Mouse (Mus musculus) cerebellum, adult 2 months (tissue): ENCODE data around the gene Qrich2. TPM values are rescaled to one million over a fixed set of nuclear protein-coding genes. Genes with fewer than 3 reads are reported as not detected.

Source experiments
- DNase-seq, 2 experiments: peaks; one replicate each; pipeline ENCODE4 v3.0.0; 2021
- H3K27ac ChIP-seq: fragments of 200-500 bp; 2 replicates; pipeline ENCODE4 v1.5.1; 2012; ENCODE audit warnings: low read length, control low read depth, inconsistent platforms; ENCODE audit not compliant: insufficient read depth
- H3K27me3 ChIP-seq: fragments of 200-500 bp; 2 replicates; pipeline ENCODE4 v1.6.1; 2012; ENCODE audit warnings: inconsistent platforms, mild to moderate bottlenecking, low read length, moderate library complexity; ENCODE audit not compliant: control insufficient read depth, insufficient read depth
- H3K4me1 ChIP-seq: fragments of 200-500 bp; 2 replicates; pipeline ENCODE4 v1.6.1; 2011; ENCODE audit warnings: low read length; ENCODE audit not compliant: control insufficient read depth, insufficient read depth
- H3K4me3 ChIP-seq: fragments of 200-500 bp; replicated peaks from 2 replicates; pipeline ENCODE3; 2011; ENCODE audit warnings: mild to moderate bottlenecking, low read depth, low read length, control low read depth; ENCODE audit not compliant: insufficient read depth
- CTCF ChIP-seq: fragments of 200-500 bp; IDR thresholded peaks from 2 replicates; pipeline ENCODE4 v1.5.1; 2011; ENCODE audit warnings: low read depth, mild to moderate bottlenecking, control low read depth, low read length, moderate library complexity, borderline replicate concordance; ENCODE audit not compliant: insufficient read depth
- POLR2A ChIP-seq: fragments of 200-500 bp; IDR thresholded peaks from 2 replicates; pipeline ENCODE4 v1.6.1; 2011; ENCODE audit warnings: low read length, control low read depth, borderline replicate concordance; ENCODE audit not compliant: insufficient read depth
- WGBS: fragments of 180-500 bp; shearing (Covaris S2); methylation state at CpG from one replicate; pipeline ENCODE4 v1.1.7; 2018; 5-methylcytosine and 5-hydroxymethylcytosine counted together
- polyA plus RNA-seq: library from polyadenylated mRNA; depleted of rRNA; stranded (reverse); fragments of >200 nt; gene quantifications from 2 replicates; pipeline ENCODE4 v1.2.3, GENCODE M21; 2012; rRNA removed

Qrich2 gene
- 0.05 TPM in 1 of 2 replicates, not detected in the other for polyA plus RNA-seq

GRCm38 (mm10) chr11:116466141-116466540 is at the start of gene Qrich2:
Gene Qrich2 (minus strand): TSS chr11:116466241.
- 68% methylated on average over 20 of the region's 20 CpGs for WGBS
- H3K4me3 ChIP-seq, result no peak within 1 kb of the TSS

GRCm38 (mm10) chr11:116515330-116516020 is 49.4 kb upstream of the Qrich2 start:
- WGBS, result 24% methylated on average over 24 of the region's 24 CpGs
- peak; percentile 66 to 75 for DNase-seq
- Histone ChIP-seq H3K4me1 (peaks cover 7% of the 10 kb centered on the region; the same call in 1 of the 2 replicates), H3K27ac (no peak overlapping the region), H3K4me3 (no peak overlapping the region), H3K27me3 (no peaks in the 10 kb centered on the region)
- TF ChIP-seq POLR2A, result no peak
- TF ChIP-seq CTCF, result no peak

More at GRCm38 (mm10) chr11:116466141-116466540, at the start of gene Qrich2:
- no peaks in the 10 kb centered on the region for H3K4me1 ChIP-seq
- TF ChIP-seq CTCF (no peak), POLR2A (no peak)
- no peak within 1 kb of the TSS for H3K27ac ChIP-seq
- H3K27me3 ChIP-seq, result no peaks in the 10 kb centered on the region
- DNase-seq, result no peak

GRCm38 (mm10) chr11:116513531-116514038 is 47.5 kb upstream of the Qrich2 start:
- no peak overlapping the region for H3K4me3 ChIP-seq
- TF ChIP-seq CTCF (no peak), POLR2A (no peak)
- no peak overlapping the region for H3K27ac ChIP-seq
- no peaks in the 10 kb centered on the region for H3K27me3 ChIP-seq
- no peak for DNase-seq
- 88% methylated on average over 4 of the region's 4 CpGs for WGBS
- H3K4me1 ChIP-seq, result peaks cover 7% of the 10 kb centered on the region; the same call in 1 of the 2 replicates

GRCm38 (mm10) chr11:116512987-116513386 is 46.9 kb upstream of the Qrich2 start:
- no peak for TF ChIP-seq CTCF
- no peak for TF ChIP-seq POLR2A
- WGBS, result 78% methylated on average over 6 of the region's 6 CpGs
- Histone ChIP-seq H3K4me1 (peaks cover 7% of the 10 kb centered on the region; the same call in 1 of the 2 replicates), H3K27ac (no peak overlapping the region), H3K27me3 (no peaks in the 10 kb centered on the region), H3K4me3 (no peak overlapping the region)
- no peak for DNase-seq

GRCm38 (mm10) chr11:116512154-116512553 is 46.1 kb upstream of the Qrich2 start:
- TF ChIP-seq CTCF, result no peak
- no peak for TF ChIP-seq POLR2A
- WGBS, result 95% methylated on average over 7 of the region's 7 CpGs
- DNase-seq, result no peak
- no peak overlapping the region for H3K4me3 ChIP-seq
- H3K27ac ChIP-seq, result no peak overlapping the region
- peaks cover 7% of the 10 kb centered on the region; the same call in 1 of the 2 replicates for H3K4me1 ChIP-seq
- H3K27me3 ChIP-seq, result no peaks in the 10 kb centered on the region

GRCm38 (mm10) chr11:116511301-116511868 is 45.3 kb upstream of the Qrich2 start:
- Histone ChIP-seq H3K27me3 (no peaks in the 10 kb centered on the region), H3K4me3 (no peak overlapping the region), H3K27ac (no peak overlapping the region), H3K4me1 (peaks cover 7% of the 10 kb centered on the region; the same call in 1 of the 2 replicates)
- WGBS, result 80% methylated on average over 7 of the region's 7 CpGs
- TF ChIP-seq POLR2A (no peak), CTCF (no peak)
- no peak for DNase-seq

- Histone ChIP-seq H3K4me3 (no peak overlapping the region), H3K4me1 (peaks cover 9% of the 10 kb centered on the region), H3K27me3 (no peaks in the 10 kb centered on the region), H3K27ac (no peak overlapping the region)
- no peak for DNase-seq
- TF ChIP-seq CTCF (no peak), POLR2A (no peak)
- 85% methylated on average over 2 of the region's 2 CpGs for WGBS
Observed at GRCm38 (mm10) chr11:116508689-116509088, 42.6 kb upstream of the Qrich2 start.

- TF ChIP-seq CTCF (no peak), POLR2A (no peak)
- Histone ChIP-seq H3K4me1 (peaks cover 9% of the 10 kb centered on the region), H3K4me3 (no peak overlapping the region), H3K27ac (no peak overlapping the region), H3K27me3 (no peaks in the 10 kb centered on the region)
- peak in 1 of 2 experiments; percentile 30 for DNase-seq
- 39% methylated on average over 17 of the region's 17 CpGs for WGBS
Observed at GRCm38 (mm10) chr11:116506151-116506875, 40.3 kb upstream of the Qrich2 start.
